Mouse (Mus musculus) forebrain, embryonic 14.5 days (tissue): ENCODE measurements at regions not wholly inside any gene's neighbourhood (a gene's known extent, or its start where the extent isn't known, plus 50 kb on each side); places are given as distances from the start of the nearest gene placed in this dataset.

Experiments used
- ATAC-seq: fragments of 200-750 bp; cut with Nextera tagmentation; 2 replicates; pipeline ENCODE4 v1.8.0; 2017; ENCODE audit warnings: mild to moderate bottlenecking, moderate library complexity
- DNase-seq: peaks from one replicate; pipeline ENCODE4 v3.0.0-alpha.2; 2015; ENCODE audit warnings: low spot score
- H3K27ac ChIP-seq: fragments of 300-500 bp; sonication (generic); 2 replicates; pipeline ENCODE4 v1.5.1; 2014; ENCODE audit warnings: low read depth, mild to moderate bottlenecking, control low read depth, low read length, moderate library complexity
- H3K27me3 ChIP-seq: fragments of 300-500 bp; sonication (generic); replicated peaks from 2 replicates; pipeline ENCODE4 v1.6.1; 2014; ENCODE audit warnings: low read length, control low read depth, mixed read lengths; ENCODE audit not compliant: control insufficient read depth, insufficient read depth
- H3K36me3 ChIP-seq: fragments of 300-500 bp; sonication (generic); 2 replicates; pipeline ENCODE4 v1.6.1; 2014; ENCODE audit warnings: low read length, control low read depth; ENCODE audit not compliant: control insufficient read depth, insufficient read depth
- H3K4me1 ChIP-seq: fragments of 300-500 bp; sonication (generic); 2 replicates; pipeline ENCODE4 v1.6.1; 2014; ENCODE audit warnings: antibody characterized with exemption, low read length, control low read depth; ENCODE audit not compliant: control insufficient read depth, insufficient read depth
- H3K4me2 ChIP-seq: fragments of 300-500 bp; sonication (generic); 2 replicates; pipeline ENCODE4 v1.6.1; 2014; ENCODE audit warnings: mild to moderate bottlenecking, control low read depth, low read length
- H3K4me3 ChIP-seq: fragments of 300-500 bp; sonication (generic); 2 replicates; pipeline ENCODE4 v1.5.1; 2014; ENCODE audit warnings: low read depth, low read length, control low read depth
- H3K9ac ChIP-seq: fragments of 300-500 bp; sonication (generic); 2 replicates; pipeline ENCODE4 v1.6.1; 2014; ENCODE audit warnings: mild to moderate bottlenecking, low read length, control low read depth, moderate library complexity
- H3K9me3 ChIP-seq: fragments of 300-500 bp; sonication (generic); replicated peaks from 2 replicates; pipeline ENCODE4 v1.6.1; 2016; ENCODE audit warnings: low read length, control low read depth, mixed read lengths; ENCODE audit not compliant: control insufficient read depth
- WGBS: fragments of 180-500 bp; shearing (Covaris S2); extraction: QIAGEN DNeasy Blood & Tissue Kit; methylation state at CpG from one replicate; pipeline ENCODE4 v1.1.7; 2014; 5-methylcytosine and 5-hydroxymethylcytosine counted together

DNA sequence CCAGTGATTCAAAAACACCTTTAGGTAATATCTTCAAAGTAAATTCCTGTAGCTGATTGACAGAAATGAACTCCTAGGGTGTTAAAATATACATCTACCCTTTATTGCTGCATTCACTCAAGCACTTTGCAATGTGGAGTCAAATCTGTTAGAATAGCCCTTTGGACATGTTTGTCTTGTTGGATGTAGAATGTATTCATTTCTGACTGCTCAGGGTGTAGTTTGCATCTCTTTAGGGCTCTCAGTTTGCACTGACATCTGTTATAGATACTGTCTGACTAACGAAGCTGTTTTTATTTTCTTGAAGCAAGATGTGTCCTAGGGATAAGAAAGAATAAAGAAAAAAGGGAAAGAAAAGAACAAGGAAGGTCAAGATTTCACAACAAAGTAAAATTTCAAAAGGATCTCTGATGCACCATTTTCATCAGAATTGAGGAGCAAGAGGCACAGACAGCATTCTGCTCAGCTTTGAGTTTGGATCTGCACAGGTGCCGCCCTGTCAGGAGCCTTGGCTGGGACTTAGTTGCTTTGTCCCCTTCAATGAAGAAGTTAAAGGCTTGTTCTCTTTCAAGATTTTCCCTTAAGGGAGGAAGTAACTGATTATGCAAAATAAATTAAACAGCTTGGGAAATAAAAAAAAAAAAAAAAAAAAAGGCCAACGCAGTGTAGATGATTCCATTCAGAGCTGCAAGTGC, 308.1 kb downstream of the Serpinb8 start:
- Histone ChIP-seq H3K4me3 (no peak overlapping the region), H3K4me1 (peaks cover 3% of the 10 kb centered on the region; the same call in 1 of the 2 replicates), H3K4me2 (no peak overlapping the region), H3K9me3 (no peaks in the 10 kb centered on the region), H3K27me3 (no peaks in the 10 kb centered on the region), H3K27ac (no peak overlapping the region; the same call in 1 of the 2 replicates), H3K9ac (no peak overlapping the region), H3K36me3 (no peaks in the 10 kb centered on the region)
- 30% methylated on average over 3 of the region's 3 CpGs for WGBS
- peak; percentile 37 for DNase-seq
- peak; percentile 30; the same call in 1 of the 2 replicates for ATAC-seq

DNA sequence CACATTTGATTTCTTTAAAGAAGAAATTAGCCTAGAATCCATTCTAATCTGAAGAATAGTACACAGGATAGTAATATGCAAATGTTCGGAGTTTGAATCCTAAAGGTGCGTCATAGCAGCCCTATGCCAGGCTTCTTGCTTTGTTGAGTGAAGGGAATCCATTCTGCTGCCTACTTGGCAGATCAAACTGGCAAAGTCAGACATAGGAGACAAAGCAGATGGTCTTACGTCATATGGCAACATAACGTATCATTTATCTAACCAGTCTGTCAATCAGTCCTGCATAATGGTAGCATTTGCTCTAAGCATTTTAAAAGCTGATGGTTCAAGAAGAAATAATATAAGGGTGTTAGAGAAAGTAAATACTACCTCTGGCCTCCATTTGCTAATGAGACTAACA, 309.5 kb downstream of the Serpinb8 start:
- no peak overlapping the region for H3K9ac ChIP-seq
- no peak overlapping the region for H3K4me2 ChIP-seq
- H3K4me3 ChIP-seq: no peak overlapping the region
- H3K4me1 ChIP-seq: peaks cover 3% of the 10 kb centered on the region; the same call in 1 of the 2 replicates
- DNase-seq (peak; percentile 87), ATAC-seq (peak; percentile 89)
- no peaks in the 10 kb centered on the region for H3K27me3 ChIP-seq
- no peaks in the 10 kb centered on the region for H3K36me3 ChIP-seq
- H3K27ac ChIP-seq: no peak overlapping the region
- 51% methylated on average over 4 of the region's 4 CpGs for WGBS
- no peaks in the 10 kb centered on the region for H3K9me3 ChIP-seq

DNA sequence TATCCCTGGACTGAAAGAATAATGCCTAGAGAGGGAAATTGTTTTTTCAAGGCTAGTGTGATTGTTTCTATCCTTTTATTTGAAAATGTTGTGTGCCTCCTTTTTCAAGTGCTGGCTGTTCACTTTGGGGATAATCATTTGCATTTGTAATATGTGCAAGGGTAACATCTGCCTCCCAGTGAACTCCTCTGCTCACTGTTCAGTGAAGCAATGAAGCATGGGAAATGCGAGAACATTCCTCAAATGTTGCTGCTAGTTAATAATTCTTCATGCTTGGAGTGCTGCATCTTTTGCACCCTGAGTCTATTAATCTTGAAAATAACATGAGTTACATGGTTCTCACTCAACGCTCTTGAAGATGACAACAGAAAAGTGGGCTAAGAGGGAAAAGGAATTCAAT, 310.6 kb downstream of the Serpinb8 start:
- Histone ChIP-seq H3K27ac (no peak overlapping the region), H3K4me1 (peaks cover 3% of the 10 kb centered on the region; the same call in 1 of the 2 replicates), H3K36me3 (no peaks in the 10 kb centered on the region), H3K9ac (no peak overlapping the region), H3K9me3 (no peaks in the 10 kb centered on the region), H3K4me2 (no peak overlapping the region), H3K27me3 (no peaks in the 10 kb centered on the region), H3K4me3 (no peak overlapping the region)
- ATAC-seq (no peak), DNase-seq (peak; percentile 7)
- WGBS: 63% methylated on average over 2 of the region's 2 CpGs

DNA sequence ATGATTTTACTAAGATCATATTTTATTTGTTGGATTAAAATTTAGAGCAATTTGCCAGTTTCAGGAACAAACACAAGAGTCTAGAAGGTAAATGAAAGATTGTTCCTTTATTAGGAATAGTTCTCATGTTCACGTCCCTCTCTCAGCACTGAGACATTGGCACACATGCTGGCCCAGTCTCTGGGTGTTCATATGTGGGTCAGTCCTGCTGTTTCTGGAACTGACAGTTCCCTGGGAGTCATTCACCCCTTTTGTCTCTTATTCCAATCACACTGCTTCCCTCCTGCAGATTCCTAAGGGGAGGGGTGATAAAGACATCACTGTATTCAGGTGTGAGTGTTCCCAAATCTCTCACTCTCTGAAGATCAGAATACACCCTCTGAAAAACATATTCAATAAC, 311.1 kb downstream of the Serpinb8 start:
- Histone ChIP-seq H3K27ac (no peak overlapping the region), H3K27me3 (no peaks in the 10 kb centered on the region), H3K36me3 (no peaks in the 10 kb centered on the region), H3K4me1 (peaks cover 3% of the 10 kb centered on the region; the same call in 1 of the 2 replicates), H3K4me3 (no peak overlapping the region), H3K9ac (no peak overlapping the region), H3K9me3 (no peaks in the 10 kb centered on the region), H3K4me2 (no peak overlapping the region)
- WGBS: 80% methylated on average over 1 of the region's 1 CpGs
- no peak for DNase-seq
- no peak for ATAC-seq

DNA sequence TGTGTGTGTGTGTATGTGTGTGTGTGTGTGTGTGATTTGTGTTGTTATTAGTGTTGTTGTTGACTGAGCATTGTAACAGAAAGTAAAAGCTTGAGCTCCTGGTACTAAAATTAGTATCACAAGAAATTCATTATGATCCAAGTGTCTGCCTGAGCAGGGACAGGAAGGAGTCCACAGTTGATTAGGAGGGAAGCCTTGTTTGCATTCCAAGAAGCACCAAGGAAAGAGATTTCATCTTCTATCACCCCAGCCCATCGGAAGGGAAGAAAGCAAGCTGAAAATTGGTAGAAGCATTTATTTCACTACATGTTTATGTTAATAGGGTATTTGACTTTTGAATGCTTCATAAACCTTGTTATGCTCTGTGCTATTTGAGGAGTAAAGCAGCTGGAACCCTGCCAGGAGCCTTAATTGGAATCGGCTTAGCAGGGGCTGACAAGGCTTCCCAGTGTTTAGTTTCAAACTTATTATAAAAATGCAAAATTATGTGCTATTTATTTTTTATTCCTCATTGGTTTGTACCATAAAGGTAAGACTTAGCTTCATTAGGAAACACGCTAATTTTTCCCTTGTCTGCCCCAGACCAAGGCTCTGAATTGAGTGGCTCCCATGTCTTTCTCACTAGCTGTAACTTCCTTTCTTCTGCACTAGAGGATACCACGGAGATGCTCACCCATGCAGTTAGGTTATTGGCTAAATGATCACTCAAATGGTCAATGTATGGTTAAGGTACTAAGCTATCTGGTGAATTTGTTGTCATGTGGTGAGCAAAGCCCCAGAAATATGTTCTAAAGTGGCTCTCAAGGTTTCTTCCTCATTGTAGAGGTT, 318.6 kb downstream of the Serpinb8 start:
- no peak overlapping the region for H3K9ac ChIP-seq

DNA sequence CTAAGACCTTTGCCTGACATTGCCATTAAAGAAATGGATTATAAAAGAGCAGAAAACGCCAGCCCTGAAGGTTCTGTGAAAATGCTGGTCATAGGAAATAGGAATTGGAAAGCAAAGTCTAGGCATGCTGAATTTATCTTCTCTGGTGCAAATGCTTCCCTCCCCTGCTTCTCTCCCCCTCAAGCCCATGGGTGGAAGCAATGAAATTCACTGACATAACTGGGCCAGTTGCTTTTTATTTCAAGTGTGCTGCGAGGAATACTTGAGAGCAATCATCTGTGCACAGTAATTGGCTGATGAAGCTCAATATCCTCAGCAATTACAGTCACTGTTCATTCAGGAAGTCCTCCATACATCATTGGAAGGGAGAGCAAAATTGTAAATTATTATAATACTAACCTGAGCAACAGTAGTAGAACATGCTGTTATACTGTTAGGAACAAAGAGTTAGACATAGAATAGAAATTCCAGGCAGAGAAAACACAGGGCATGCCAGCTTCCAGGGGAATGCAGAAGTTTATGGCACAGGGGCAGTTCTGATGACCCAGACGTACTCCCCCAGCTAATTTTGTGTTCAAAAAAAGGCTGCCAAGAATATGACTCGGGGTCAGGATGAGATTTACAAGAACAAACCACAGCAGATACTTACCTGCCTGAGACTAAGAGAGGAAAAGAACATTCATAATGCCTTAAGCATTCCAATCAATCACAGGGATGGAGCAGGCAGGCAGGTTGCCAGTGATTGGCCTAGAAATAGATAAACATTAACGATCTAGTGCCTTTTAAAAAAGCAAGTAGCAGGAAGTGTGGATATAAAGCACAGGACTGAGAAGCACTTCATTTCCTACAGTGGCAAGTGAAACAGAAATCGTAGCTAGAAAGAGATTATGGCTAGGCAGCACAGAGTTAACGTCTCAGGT, 325.1 kb downstream of the Serpinb8 start:
- Histone ChIP-seq H3K27me3 (no peaks in the 10 kb centered on the region), H3K27ac (no peak overlapping the region), H3K4me2 (no peak overlapping the region), H3K4me1 (no peaks in the 10 kb centered on the region), H3K36me3 (no peaks in the 10 kb centered on the region), H3K9ac (no peak overlapping the region), H3K9me3 (no peaks in the 10 kb centered on the region), H3K4me3 (no peak overlapping the region)
- 53% methylated on average over 7 of the region's 7 CpGs for WGBS
- DNase-seq (peak; percentile 33), ATAC-seq (peak; percentile 37; the same call in 1 of the 2 replicates)

More for the DNA sequence above, 318.6 kb downstream of the Serpinb8 start:
- H3K4me1 ChIP-seq: no peaks in the 10 kb centered on the region; the same call in 1 of the 2 replicates
- ATAC-seq (peak; percentile 78; the same call in 1 of the 2 replicates), DNase-seq (peak; percentile 78)
- H3K27ac ChIP-seq: no peak overlapping the region
- WGBS: 10% methylated on average over 4 of the region's 4 CpGs
- H3K9me3 ChIP-seq: no peaks in the 10 kb centered on the region
- no peaks in the 10 kb centered on the region for H3K27me3 ChIP-seq
- no peak overlapping the region for H3K4me2 ChIP-seq
- no peaks in the 10 kb centered on the region for H3K36me3 ChIP-seq
- no peak overlapping the region for H3K4me3 ChIP-seq

DNA sequence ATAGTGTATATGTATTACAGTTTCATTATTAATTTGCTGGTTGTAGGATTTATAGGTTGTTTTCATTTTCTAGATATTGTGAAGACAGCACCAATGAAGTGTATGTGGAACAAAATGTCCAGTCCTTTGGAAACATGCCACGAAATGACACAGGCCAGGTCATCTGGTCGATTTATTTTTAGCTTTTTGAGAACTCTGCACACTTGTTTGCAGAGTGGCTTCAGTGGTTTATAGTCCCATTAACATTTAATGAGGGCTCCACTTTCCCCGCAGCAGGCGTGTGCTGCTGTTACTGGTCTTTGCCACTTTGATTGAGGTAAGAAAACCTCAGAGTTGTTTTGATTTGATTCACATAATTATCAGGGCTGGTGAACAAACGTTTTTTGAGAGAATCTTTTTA, 327.2 kb downstream of the Serpinb8 start:
- ATAC-seq (no peak), DNase-seq (no peak)
- no peaks in the 10 kb centered on the region for H3K9me3 ChIP-seq
- no peaks in the 10 kb centered on the region for H3K36me3 ChIP-seq
- no peak overlapping the region for H3K9ac ChIP-seq
- 51% methylated on average over 5 of the region's 5 CpGs for WGBS
- no peak overlapping the region for H3K27ac ChIP-seq
- no peaks in the 10 kb centered on the region for H3K4me1 ChIP-seq
- H3K4me3 ChIP-seq: no peak overlapping the region
- no peaks in the 10 kb centered on the region for H3K27me3 ChIP-seq
- no peak overlapping the region for H3K4me2 ChIP-seq

DNA sequence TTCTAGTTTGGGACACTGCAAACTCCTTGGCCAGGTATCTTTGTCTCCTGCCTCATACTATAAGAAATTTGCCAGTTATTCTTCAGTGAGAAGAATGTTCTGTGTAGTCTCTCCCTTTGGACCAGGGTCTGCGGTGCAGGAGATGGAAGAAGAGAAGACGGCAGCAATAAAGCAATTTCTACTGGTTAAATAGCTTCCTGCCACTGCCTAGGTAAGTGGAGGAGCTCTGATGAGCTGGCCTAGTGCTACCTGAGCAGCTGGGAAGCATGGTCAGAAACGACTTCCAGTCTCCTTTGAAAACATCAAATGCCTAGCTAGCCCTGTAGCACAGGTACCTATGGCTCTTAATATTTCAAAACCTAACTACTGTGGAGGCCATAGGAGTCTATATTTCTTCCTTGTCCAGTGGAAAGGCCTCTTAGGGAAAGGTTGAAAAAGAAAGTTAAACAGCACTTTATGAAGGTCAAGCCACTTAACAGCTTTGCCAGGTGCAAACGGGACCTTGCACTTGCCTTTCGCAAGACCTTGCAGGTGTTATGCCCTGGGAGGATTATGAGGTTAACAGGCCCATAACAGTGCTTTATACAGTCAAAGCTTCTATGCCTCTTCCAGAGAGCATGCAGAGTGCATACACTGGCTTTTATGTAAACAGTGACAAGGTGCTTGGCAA, 351.9 kb downstream of the Serpinb8 start:
- H3K27ac ChIP-seq: no peak overlapping the region
- no peak overlapping the region for H3K9ac ChIP-seq
- 0 out of 2 replicates have a peak, but pooled peaks cover 2% of the 10 kb centered on the region for H3K4me1 ChIP-seq
- H3K9me3 ChIP-seq: no peaks in the 10 kb centered on the region
- ATAC-seq (no peak), DNase-seq (no peak)
- 81% methylated on average over 5 of the region's 5 CpGs for WGBS
- no peaks in the 10 kb centered on the region for H3K36me3 ChIP-seq
- no peak overlapping the region for H3K4me3 ChIP-seq
- H3K4me2 ChIP-seq: no peak overlapping the region
- H3K27me3 ChIP-seq: no peaks in the 10 kb centered on the region
